Mouse (Mus musculus) limb, embryonic 10.5 days (tissue): Measurements from ENCODE around the gene 5730596B20Rik. TPM values are rescaled to one million over a fixed set of nuclear protein-coding genes. Genes with fewer than 3 reads are reported as not detected.

Experiments used
- DNase-seq: peaks from one replicate; pipeline ENCODE4 v3.0.0-alpha.2; 2017; ENCODE audit warnings: low spot score
- H3K27ac ChIP-seq: fragments of 300-500 bp; sonication (generic); 2 replicates; pipeline ENCODE4 v1.5.1; 2016; ENCODE audit warnings: mild to moderate bottlenecking
- H3K27me3 ChIP-seq: fragments of 300-500 bp; sonication (generic); 2 replicates; pipeline ENCODE4 v1.6.1; 2016; ENCODE audit warnings: low read depth, mild to moderate bottlenecking; ENCODE audit not compliant: poor library complexity, severe bottlenecking
- H3K36me3 ChIP-seq: fragments of 300-500 bp; sonication (generic); 2 replicates; pipeline ENCODE4 v1.6.1; 2016; ENCODE audit warnings: mild to moderate bottlenecking, moderate library complexity
- H3K4me1 ChIP-seq: fragments of 300-500 bp; sonication (generic); 2 replicates; pipeline ENCODE4 v1.6.1; 2016
- H3K4me3 ChIP-seq: fragments of 300-500 bp; sonication (generic); 2 replicates; pipeline ENCODE4 v1.5.1; 2016; ENCODE audit warnings: mild to moderate bottlenecking, moderate library complexity
- H3K9me3 ChIP-seq: fragments of 300-500 bp; sonication (generic); replicated peaks from 2 replicates; pipeline ENCODE4 v1.6.1; 2016; ENCODE audit warnings: mild to moderate bottlenecking
- WGBS: fragments of 180-500 bp; shearing (Covaris S2); methylation state at CpG from one replicate; pipeline ENCODE4 v1.1.7; 2016; 5-methylcytosine and 5-hydroxymethylcytosine counted together
- polyA plus RNA-seq: library from polyadenylated mRNA; unstranded; fragments of >200 nt; fragmentation: Nextera tagmentation; extraction: Ambion mirVana; gene quantifications from 2 replicates; pipeline ENCODE4 v1.2.1, GENCODE M21; 2016

Gene 5730596B20Rik
- polyA plus RNA-seq, 1 experiment from 2014 or later = 1.3 TPM

GRCm38 (mm10) chr6:52216691-52217458, 39.6 kb downstream of the 5730596B20Rik start:
- peaks cover 84% of the 10 kb centered on the region for H3K4me1 ChIP-seq
- H3K27ac ChIP-seq = peak overlapping the region; percentile 99
- H3K9me3 ChIP-seq = no peaks in the 10 kb centered on the region
- DNase-seq = peak; percentile 81
- peaks cover 41% of the 10 kb centered on the region for H3K27me3 ChIP-seq
- H3K36me3 ChIP-seq = 0 out of 2 replicates have a peak, but pooled peaks cover 4% of the 10 kb centered on the region
- WGBS = under 1% methylated on average over 60 of the region's 60 CpGs
- H3K4me3 ChIP-seq = peak overlapping the region; percentile 90

- Histone ChIP-seq H3K36me3 (0 out of 2 replicates have a peak, but pooled peaks cover 4% of the 10 kb centered on the region), H3K4me1 (peaks cover 85% of the 10 kb centered on the region), H3K9me3 (no peaks in the 10 kb centered on the region), H3K27me3 (peaks cover 43% of the 10 kb centered on the region), H3K27ac (peak overlapping the region; percentile 99), H3K4me3 (peak overlapping the region; percentile 90)
- DNase-seq = peak; percentile 96
- WGBS = 1% methylated on average over 25 of the region's 25 CpGs
Measured at GRCm38 (mm10) chr6:52217459-52217768, 40.1 kb downstream of the 5730596B20Rik start.

DNA sequence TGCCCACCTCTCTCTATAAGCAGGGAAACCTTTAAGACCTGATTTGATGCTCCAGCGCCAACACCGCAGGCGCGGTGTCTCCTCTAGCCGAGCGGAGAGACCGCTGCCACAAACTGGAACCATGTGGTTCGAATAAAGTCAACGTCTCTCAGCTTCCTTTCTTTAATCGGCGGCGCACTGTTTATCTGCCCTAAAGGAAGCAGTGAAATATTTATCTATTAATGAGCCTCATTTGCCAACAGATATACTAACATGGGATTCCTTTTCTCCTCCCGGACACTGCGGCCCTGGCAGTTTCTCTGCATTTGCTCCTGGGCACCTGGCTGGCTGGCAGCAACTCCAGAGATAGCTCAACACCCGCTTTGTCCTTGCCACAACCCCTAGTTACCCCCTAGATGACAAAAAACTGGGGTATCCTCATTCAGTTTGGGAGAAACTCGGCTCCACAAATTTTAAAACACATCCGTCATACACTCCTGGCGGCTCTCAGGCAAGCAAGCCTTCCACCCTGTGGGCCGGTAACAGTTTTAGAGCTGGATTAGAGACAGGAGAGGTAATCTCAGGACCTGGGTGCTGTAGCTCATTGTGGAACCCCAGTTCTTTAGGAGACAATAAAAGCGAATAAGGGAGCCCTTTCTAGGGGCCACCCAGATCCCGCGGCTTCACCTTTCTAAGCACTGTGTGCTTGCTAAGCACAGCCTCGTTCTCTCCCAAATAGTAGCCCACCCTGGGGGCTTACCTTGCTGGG, 40.8 kb downstream of the 5730596B20Rik start:
- H3K9me3 ChIP-seq = no peaks in the 10 kb centered on the region
- peaks cover 8% of the 10 kb centered on the region; the same call in 1 of the 2 replicates for H3K36me3 ChIP-seq
- 2% methylated on average over 23 of the region's 23 CpGs for WGBS
- H3K27ac ChIP-seq = peak overlapping the region; percentile 99
- peaks cover 44% of the 10 kb centered on the region for H3K27me3 ChIP-seq
- peak overlapping the region; percentile 90 for H3K4me3 ChIP-seq
- DNase-seq = peak; percentile 76
- H3K4me1 ChIP-seq = peaks cover 83% of the 10 kb centered on the region

DNA sequence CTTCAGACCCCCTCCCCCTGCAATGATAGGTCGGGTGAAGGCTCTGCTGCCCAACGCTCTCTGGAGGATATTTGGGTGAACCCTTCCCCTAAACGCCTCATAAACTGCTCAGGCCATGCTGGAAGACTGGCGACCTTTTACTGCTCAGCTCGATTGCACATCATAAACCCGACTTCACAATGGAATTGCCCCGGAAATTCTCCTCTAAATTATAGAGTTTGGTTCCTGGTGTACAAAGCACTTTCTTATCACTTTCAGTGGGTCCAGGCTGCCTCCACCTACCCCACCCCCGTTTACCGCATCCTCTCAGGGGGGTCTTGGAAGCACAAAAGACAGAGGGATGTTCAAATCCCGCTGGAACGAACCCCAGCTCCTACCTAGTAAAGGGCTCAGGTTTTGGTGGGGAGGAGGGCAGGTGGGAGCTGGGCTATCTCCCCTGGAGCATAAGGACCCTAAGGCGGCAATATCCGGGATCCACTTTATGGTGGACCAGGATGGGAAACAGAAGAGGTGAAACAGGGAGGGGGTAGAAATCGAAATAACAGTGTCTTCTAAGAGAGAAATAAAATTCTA, 41.4 kb downstream of the 5730596B20Rik start:
- peaks cover 15% of the 10 kb centered on the region; the same call in 1 of the 2 replicates for H3K36me3 ChIP-seq
- peaks cover 81% of the 10 kb centered on the region for H3K4me1 ChIP-seq
- 4% methylated on average over 14 of the region's 14 CpGs for WGBS
- DNase-seq = peak; percentile 66
- peaks cover 44% of the 10 kb centered on the region for H3K27me3 ChIP-seq
- peak overlapping the region; percentile 99 for H3K27ac ChIP-seq
- peak overlapping the region; percentile 90 for H3K4me3 ChIP-seq
- no peaks in the 10 kb centered on the region for H3K9me3 ChIP-seq

GRCm38 (mm10) chr6:52219234-52219942, 42.1 kb downstream of the 5730596B20Rik start:
- peak overlapping the region; percentile 99 for H3K27ac ChIP-seq

DNA sequence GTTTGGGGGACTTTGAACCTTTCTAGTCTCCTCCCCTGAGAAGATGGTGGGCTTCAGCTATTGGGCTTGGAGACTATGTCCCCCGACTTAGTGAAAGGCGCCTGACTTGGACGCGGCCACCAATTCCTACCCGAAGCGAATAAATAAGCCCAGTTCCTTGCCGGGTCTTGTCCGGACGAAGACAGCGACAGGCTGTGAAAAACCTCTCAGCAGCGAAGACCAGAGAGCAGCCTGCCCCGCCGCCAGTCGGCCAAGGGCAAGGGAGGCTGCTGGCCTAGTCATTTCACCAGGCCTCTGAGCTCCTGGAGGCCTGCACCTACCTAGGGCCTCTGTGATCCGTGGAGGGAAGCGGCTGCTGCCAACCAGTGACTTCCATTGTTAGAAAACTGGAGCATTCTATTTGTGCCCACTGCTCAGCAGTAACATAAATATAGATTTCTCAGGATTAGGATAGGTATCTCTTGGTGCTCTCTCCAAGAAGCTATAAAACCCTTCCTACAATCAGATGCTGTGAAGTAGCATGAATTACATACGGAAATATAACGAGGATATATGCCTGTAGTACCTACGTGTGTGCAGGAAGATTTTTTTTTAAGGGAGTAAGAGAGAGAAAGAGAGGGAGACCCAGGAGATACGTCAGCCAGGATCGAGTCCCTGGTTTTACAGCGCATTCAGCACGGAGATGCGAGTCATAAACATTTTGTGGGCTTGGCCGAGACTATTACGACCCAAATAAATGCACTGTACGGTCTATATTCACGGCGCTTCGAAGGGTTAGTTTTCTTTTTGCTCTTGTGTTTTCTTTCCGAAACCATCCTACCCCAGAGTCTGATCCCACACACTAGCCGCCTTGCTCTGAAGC, 42.9 kb downstream of the 5730596B20Rik start:
- DNase-seq = peak; percentile 73
- H3K4me3 ChIP-seq = peak overlapping the region; percentile 90

More at GRCm38 (mm10) chr6:52219234-52219942, 42.1 kb downstream of the 5730596B20Rik start:
- peak overlapping the region; percentile 90 for H3K4me3 ChIP-seq
- H3K36me3 ChIP-seq = peaks cover 21% of the 10 kb centered on the region
- WGBS = 13% methylated on average over 9 of the region's 9 CpGs
- H3K9me3 ChIP-seq = no peaks in the 10 kb centered on the region
- H3K4me1 ChIP-seq = peaks cover 74% of the 10 kb centered on the region
- DNase-seq = peak; percentile 60
- peaks cover 40% of the 10 kb centered on the region for H3K27me3 ChIP-seq

DNA sequence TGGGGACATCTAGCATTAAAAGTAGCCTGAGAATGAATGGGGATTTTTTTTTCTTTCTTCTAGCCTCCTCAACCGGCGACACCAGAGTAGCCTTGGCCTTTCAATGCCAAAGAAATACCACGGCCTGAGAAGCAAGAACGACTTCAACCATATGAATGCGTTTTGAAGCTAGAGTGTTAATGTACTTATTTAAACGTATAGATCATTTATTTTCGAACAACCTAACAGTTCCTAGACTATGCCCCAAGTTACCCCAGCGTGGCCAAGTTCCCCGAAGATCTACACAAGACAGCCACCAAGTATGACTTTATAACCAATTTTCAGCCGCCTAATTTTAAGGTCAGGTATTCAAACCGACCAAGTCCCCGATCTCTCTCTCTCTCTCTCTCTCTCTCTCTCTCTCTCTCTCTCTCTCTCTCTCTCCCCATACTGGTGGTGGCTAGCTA, 43.6 kb downstream of the 5730596B20Rik start:
- no peak for DNase-seq

More for the DNA sequence above, 42.9 kb downstream of the 5730596B20Rik start:
- peaks cover 65% of the 10 kb centered on the region for H3K4me1 ChIP-seq
- H3K27me3 ChIP-seq = peaks cover 36% of the 10 kb centered on the region
- WGBS = 6% methylated on average over 32 of the region's 32 CpGs
- H3K36me3 ChIP-seq = peaks cover 25% of the 10 kb centered on the region
- H3K27ac ChIP-seq = peak overlapping the region; percentile 99
- H3K9me3 ChIP-seq = no peaks in the 10 kb centered on the region

DNA sequence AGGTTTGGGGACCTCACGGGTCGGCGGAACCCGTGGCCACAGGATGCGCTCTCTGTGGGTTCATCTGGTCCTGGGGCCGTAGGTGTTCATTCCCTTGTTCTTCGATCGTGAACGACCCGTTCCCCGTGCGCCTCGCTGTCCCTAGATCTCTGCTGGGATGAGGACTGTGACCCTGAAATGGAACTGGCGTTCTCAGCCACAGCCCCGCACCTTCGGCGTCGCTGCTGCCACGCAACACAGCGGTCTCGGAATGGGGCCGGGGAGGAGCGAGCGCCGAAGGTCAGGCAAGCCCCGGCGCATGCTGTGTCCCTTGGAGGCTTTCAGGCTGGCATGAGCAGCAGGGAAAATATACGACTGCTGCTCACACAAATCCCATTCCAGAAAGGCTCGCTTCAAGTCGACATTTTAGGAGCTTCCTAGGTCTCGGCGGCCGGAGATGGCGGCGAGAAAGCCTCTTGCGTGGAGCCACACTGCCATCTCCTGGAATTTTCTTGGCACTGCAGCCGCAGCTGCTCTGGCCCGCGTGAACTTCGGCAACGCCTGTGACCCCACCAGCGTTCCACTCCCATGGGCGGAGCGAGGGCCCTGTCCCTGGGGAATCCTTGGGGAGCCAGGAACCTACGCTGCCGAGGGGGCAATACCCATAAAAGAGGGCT, 44.2 kb downstream of the 5730596B20Rik start, which contains the start of gene Hoxa7:
Gene Hoxa7 (minus strand): TSS at position 518 of the 656 bp plus-strand sequence.
- Histone ChIP-seq H3K36me3 (peaks cover 30% of the 10 kb centered on the region), H3K4me1 (peaks cover 58% of the 10 kb centered on the region), H3K9me3 (no peaks in the 10 kb centered on the region), H3K4me3 (peak within 1 kb of the TSS; percentile 90), H3K27me3 (peaks cover 36% of the 10 kb centered on the region; the same call in 1 of the 2 replicates), H3K27ac (peak within 1 kb of the TSS; percentile 99)
- peak; percentile 97 for DNase-seq
- WGBS = under 1% methylated on average over 46 of the region's 46 CpGs

More for the DNA sequence above, 43.6 kb downstream of the 5730596B20Rik start:
- H3K27me3 ChIP-seq = peaks cover 37% of the 10 kb centered on the region; the same call in 1 of the 2 replicates
- peaks cover 63% of the 10 kb centered on the region for H3K4me1 ChIP-seq
- peaks cover 30% of the 10 kb centered on the region for H3K36me3 ChIP-seq
- H3K27ac ChIP-seq = peak overlapping the region; percentile 99
- peak overlapping the region; percentile 90 for H3K4me3 ChIP-seq
- H3K9me3 ChIP-seq = no peaks in the 10 kb centered on the region
- WGBS = 3% methylated on average over 12 of the region's 12 CpGs

DNA sequence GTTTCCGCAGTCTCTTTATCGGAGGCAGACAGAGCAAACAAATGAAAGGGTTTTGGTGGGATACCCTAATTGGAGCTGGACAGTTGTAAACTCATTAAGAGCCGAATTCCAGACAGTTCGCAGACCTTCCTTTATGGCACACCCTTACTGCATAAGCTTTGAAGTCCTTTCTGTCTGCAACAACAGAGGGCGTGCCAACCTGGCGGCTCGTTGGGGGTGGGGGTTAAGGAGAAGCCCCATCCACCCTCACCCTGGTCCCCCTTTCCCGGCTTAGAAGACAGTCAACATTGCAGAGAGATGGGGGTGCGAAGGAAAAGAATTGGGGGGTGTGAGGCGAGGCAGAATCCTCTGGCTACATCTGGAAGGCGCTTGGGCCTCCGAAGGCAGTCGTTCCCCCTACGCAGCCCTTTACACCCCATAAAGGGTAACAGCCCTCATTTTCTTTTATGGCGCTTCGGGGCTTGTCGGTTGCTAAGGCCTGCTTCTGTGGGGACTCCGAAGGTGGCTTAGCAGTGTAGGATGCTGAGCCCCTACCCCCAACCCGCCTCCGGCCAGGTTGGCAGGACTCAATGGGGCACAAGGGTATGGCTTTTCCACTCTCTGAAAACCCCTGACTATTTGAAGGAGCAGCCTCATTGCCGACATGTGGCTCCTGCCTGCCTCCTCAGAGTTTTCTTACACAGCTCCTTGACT, 44.8 kb downstream of the 5730596B20Rik start:
- Histone ChIP-seq H3K9me3 (no peaks in the 10 kb centered on the region), H3K4me1 (peaks cover 57% of the 10 kb centered on the region), H3K4me3 (peak overlapping the region; percentile 90), H3K36me3 (peaks cover 30% of the 10 kb centered on the region), H3K27me3 (peaks cover 36% of the 10 kb centered on the region; the same call in 1 of the 2 replicates), H3K27ac (peak overlapping the region; percentile 99)
- 2% methylated on average over 21 of the region's 21 CpGs for WGBS
- peak; percentile 87 for DNase-seq

GRCm38 (mm10) chr6:52222729-52223128, 45.4 kb downstream of the 5730596B20Rik start:
- H3K4me1 ChIP-seq = peaks cover 55% of the 10 kb centered on the region
- H3K27me3 ChIP-seq = peaks cover 33% of the 10 kb centered on the region; the same call in 1 of the 2 replicates
- H3K4me3 ChIP-seq = peak overlapping the region; percentile 90
- H3K27ac ChIP-seq = peak overlapping the region; percentile 99
- 6% methylated on average over 13 of the region's 13 CpGs for WGBS
- DNase-seq = peak; percentile 60
- no peaks in the 10 kb centered on the region for H3K9me3 ChIP-seq
- peaks cover 30% of the 10 kb centered on the region for H3K36me3 ChIP-seq
